Mouse (Mus musculus): Measurements from ENCODE around the gene Gcn1l1.

DNA sequence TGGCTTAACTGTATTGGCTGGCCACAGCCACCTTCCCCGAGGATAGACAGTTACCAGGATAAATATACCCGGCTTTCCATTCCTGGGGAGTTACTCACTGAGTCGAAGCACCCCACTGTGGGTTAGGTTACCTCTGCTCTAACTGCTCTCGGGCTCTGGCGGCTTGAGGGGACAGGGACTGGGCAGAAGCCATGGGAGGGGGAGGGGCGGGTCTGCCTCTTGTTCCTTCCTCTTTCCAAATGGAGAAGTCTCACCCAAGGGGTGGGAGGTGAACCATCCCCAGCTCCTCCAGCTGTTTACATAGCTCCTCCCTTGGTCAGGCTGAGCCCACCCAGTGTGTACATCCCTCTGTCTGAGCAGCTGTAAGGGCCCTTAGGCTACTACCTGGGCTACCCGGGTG lies 29.4 kb upstream of the Gcn1l1 start:
- TF ChIP-seq CTCF (IDR thresholded peaks at IDR 0.05; ENCODE audit: insufficient read depth, low read depth, low read length) (no peak), POLR2A (IDR thresholded peaks at IDR 0.05; ENCODE audit: insufficient read depth, low read depth, low read length) (no peak)

All from olfactory bulb, adult 2 months (tissue).